Mouse (Mus musculus) adrenal gland, adult 18-20 months (tissue): ENCODE results near the gene Ssbp2. TPM values are rescaled to one million over a fixed set of nuclear protein-coding genes. Genes with fewer than 3 reads are reported as not detected.

ENCODE experiments used
- DNase-seq, 2 experiments: peaks; one replicate each; pipeline ENCODE4 v3.0.0; 2021 to 2022; ENCODE audit warnings: low spot score in 2 of 2
- long read RNA-seq, 2 experiments: library from polyadenylated mRNA; stranded (forward); transcript quantifications; one replicate each; pipeline ENCODE4 v2.0.0; 2021
- total RNA-seq, 2 experiments: library from RNA; stranded (reverse); gene quantifications; 1 replicate in 1 of 2; 2 replicates in 1 of 2; pipeline ENCODE4 v1.2.3; 2021

The Ssbp2 gene
- 10 to 100 TPM; 20.1 to 28.4 TPM for total RNA-seq
- long read RNA-seq, experiment 1, transcript Ssbp2-201 (17 exons, 3,957 nt) = major isoform, 5 of 12 reads
- long read RNA-seq, experiment 1, partial matches to known transcripts = 2 of 12 reads
- long read RNA-seq, experiment 1, other reads (novel, unspliced or antisense) = 3 of 12 reads
- long read RNA-seq, experiment 2, transcript Ssbp2-201 (17 exons, 3,957 nt) = major isoform, 12 of 17 reads
- long read RNA-seq, experiment 2, partial matches to known transcripts = 2 of 17 reads
- long read RNA-seq, experiment 2, other reads (novel, unspliced or antisense) = 0 of 17 reads

- no peak for DNase-seq
Observed at GRCm38 (mm10) chr13:91459896-91460620, at the start of gene Ssbp2. Gene Ssbp2, plus strand, starts transcription at chr13:91460283.

DNA sequence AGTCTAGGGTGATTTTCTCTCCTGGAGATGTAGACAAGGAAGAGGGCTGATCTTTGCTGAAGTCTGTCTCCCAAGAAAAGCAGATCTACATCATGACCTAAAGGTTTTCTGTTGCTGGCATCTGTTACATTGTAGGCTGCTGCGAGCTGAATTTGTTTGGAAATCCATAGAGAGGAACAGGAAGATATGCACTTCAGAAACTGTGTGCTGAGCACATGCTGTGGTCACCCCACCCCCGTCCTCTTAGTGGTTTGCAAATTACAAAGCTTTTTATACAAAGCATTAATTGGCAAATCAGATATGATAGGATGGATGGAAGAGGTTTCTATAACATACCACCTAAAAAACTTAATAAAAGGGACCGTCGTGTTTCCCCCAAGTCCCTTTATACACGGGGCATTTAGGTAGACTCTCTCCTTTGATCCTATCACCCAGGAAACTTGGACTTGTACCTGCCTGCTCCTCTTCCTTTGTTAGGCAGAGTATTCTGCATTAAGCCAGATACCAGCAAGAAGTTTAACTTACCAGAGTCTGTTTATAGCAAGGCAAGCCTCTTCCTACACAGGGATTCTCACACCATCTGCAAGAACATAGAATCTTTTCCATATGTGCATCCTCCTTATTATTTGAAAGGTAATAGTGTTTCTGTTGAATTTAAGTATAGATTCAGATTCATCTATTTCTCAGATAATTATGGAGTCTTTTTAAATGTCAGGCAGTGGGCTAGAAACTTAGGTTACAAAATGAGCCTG, 46.2 kb upstream of the Ssbp2 start:
- DNase-seq = no peak

DNA sequence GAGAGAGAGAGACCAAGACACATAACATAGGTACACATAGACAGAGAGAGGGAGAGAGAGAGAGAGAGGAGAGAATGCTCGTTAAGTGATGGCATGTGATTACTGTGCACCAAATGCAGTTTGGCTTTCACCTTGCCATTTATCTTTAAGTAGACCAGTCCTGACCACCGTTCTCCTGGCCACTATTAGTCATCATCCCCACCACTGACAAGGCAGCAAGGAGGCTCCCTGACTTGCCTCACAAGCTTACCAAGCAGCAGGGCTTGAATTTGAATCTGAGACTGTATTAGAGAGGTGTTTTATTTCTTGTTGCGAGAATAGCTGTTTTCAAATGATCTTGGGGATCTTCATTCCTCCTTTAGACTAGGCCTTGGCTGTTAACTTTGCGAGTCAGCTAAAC, 44.2 kb upstream of the Ssbp2 start:
- DNase-seq = no peak

- DNase-seq = no peak
Observed at GRCm38 (mm10) chr13:91416698-91417097, 43.4 kb upstream of the Ssbp2 start.

DNA sequence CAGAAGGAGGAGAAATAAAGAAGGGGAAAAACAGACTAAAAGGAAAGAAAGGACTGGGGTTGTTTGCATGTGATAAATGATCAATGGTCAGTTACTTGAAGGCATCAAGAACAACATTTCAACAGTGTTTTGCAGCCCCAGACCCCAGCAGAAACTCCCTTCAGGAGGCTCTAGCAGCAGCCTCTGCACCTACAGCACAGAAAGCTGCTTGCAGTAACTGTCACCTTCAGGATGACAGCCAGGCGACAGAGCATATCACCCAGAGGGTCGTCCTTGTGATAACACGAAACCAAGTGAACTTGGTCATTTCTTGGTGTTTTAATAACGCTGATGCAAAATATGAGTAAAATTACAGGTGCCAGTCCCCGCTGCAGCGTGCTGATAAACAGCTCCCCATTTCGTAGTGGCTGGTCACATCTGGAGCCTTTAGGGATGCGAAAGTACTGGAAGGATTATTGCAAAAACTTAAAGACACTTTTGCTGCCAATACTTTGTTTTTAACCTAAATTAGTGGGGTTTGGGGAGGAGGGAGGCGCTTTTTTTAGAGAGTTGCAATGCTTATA, 38.6 kb upstream of the Ssbp2 start:
- peak; percentile 35 to 48 for DNase-seq

DNA sequence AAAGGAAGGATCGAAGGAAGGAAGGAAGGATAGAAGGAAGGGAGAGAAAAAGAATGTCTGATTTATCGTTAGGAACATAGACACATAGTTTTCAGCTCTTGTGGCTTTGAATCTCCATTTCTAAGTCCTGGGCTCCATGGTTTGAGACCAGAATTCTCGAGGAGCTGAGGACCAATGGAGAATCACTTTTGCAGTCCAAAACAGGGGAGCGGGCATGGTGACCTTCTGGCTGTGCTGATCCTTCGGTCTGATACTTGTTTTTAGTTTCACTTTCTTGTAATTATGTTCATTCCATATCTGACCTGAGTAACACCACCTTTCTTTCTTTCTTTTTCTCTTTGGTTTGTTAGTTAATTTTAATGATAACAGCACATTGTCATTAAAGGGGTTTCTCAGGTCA, 29.2 kb upstream of the Ssbp2 start:
- no peak for DNase-seq

- DNase-seq = no peak
Observed at GRCm38 (mm10) chr13:91431392-91432355, 28.4 kb upstream of the Ssbp2 start.

GRCm38 (mm10) chr13:91433021-91433420, 27.1 kb upstream of the Ssbp2 start:
- DNase-seq = no peak

- DNase-seq = no peak
Observed at GRCm38 (mm10) chr13:91437931-91438330, 22.2 kb upstream of the Ssbp2 start.

GRCm38 (mm10) chr13:91441476-91441875, 18.6 kb upstream of the Ssbp2 start:
- no peak for DNase-seq

DNA sequence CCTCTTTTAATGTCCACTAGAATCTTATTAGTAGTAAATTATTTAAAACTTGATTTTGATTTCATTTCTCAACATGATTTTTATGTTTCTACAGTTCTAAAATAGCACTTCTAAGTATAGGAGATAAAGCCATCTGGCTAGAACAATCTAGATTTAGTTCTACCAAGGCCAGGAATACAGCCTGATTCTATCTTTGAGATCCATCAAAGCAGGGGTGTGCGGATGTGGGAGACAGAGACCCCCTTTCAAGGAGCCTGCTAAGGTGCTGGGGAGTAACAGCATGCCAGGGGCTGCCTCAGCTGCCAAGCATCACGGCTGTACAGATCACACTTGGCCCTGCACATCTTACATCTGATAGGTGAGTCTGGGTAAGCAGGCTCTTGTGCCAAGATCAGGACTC, 13.4 kb upstream of the Ssbp2 start:
- no peak for DNase-seq

DNA sequence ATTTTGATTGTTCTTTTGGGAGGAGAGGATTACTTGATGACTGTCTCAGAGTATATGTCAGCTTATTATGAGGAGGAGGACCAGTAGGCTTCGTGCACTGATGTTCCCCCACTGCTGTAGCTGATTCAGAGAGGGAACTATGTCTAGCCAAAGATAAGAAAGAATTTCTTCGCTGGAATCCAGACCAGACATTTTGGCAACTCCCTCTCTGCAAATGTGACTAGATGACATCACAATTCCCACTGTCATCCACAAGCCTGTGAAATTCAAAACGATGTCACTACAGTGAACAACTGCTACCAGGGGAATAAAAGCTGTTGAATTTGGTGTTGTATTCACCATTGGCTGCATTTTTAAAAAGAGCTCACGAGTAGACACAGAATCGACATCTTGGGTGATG, 11.1 kb upstream of the Ssbp2 start:
- DNase-seq = no peak

DNA sequence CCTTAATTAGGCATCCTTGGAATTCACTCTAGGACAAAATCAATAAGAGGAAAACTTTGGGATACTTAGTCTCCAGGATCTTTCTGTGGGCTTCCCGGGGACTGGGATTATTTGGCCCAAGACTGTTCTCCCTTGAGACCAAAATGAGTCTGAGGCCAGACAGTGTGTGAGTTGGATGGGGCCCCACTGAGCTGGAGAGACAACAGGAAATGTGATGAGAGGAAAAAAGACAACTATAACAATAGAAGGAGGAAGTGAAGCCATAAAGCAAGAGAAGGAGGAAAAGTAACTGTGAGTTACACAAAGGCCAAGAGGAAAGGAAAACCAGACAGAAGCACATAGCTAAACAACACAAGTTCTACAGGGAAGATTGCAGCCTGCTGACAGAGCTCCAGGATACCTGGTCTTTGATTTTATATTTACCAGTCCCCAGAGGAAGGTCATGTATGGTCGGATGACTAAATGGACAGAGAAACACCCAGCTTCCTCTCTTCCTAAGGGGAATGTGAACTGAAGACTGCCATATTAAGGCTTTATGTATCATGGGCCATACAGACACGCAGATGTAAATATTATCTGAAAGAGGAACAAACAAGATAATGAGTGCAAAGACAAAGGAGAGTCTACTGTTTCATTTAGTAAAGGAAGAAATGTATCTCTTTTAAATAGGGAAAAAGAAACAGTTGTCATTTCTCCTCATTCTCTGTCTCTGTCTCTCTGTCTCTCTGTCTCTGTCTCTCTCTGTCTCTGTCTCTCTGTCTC, 8.5 kb upstream of the Ssbp2 start:
- DNase-seq = no peak

- DNase-seq = no peak
Observed at GRCm38 (mm10) chr13:91452269-91452668, 7.8 kb upstream of the Ssbp2 start.

DNA sequence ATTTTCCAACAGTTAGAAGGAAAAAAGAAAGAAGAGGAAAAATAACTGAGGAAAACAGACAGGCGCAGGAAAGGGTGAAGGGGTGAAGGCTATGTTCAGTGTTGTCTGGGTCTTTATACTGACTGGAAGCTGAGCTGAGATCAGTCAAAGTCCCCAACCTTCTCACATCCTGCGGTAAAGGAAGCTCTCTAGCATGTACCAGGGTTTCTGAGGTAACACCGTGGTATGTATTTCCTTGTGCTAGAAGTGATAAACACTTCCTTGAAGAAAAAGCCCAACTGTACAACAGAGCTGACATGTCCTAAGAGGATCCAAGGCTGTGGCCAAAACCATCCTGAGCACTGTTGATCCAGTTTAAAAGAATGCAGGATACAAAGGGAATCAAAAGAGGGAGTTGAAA, 6.8 kb upstream of the Ssbp2 start:
- no peak for DNase-seq

GRCm38 (mm10) chr13:91456041-91456440, 4.0 kb upstream of the Ssbp2 start:
- no peak for DNase-seq

GRCm38 (mm10) chr13:91456735-91457134, 3.3 kb upstream of the Ssbp2 start:
- DNase-seq = no peak

DNA sequence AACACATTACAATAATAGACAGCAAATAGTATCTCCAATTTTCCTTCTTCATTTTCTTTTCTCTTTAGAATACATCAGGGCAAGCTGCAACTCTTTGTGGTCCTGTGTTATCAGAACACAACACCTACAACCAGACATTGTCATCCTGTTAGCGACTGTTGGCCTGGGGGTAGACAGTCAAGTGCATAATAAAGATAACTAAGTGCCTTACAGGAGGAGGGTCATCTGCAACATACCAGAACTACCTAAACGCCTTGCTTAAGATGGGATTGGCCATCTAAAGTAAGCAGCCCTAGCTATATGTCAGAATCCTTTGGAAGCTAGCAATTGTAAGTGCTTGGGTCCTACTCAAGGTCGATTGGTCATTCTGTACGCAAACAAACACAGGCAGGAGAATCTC, 2.1 kb upstream of the Ssbp2 start:
- DNase-seq = no peak

- DNase-seq = no peak
Observed at GRCm38 (mm10) chr13:91459489-91459888, 594 bp upstream of the Ssbp2 start.
